Mouse (Mus musculus) stomach, embryonic 14.5 days (tissue): ENCODE results near the gene Pfkfb4. TPM values are rescaled to one million over a fixed set of nuclear protein-coding genes. Genes with fewer than 3 reads are reported as not detected.
A peak's percentile ranks its signal among the peaks of the same experiment; 100 is the strongest.

Experiments used
- ATAC-seq: fragments of 200-750 bp; cut with Nextera tagmentation; 2 replicates; pipeline ENCODE4 v1.8.0; 2017; ENCODE audit warnings: low read depth, moderate TSS enrichment; ENCODE audit not compliant: insufficient number of reproducible peaks, insufficient read depth, low FRiP score
- H3K27ac ChIP-seq: fragments of 300-500 bp; sonication (generic); 2 replicates; pipeline ENCODE4 v1.5.1; 2014; ENCODE audit warnings: mild to moderate bottlenecking, low read length, moderate library complexity, mixed read lengths
- H3K27me3 ChIP-seq: fragments of 300-500 bp; sonication (generic); 2 replicates; pipeline ENCODE4 v1.6.1; 2014; ENCODE audit warnings: low read length, control low read depth, mixed read lengths; ENCODE audit not compliant: control insufficient read depth, insufficient read depth
- H3K36me3 ChIP-seq: fragments of 300-500 bp; sonication (generic); 2 replicates; pipeline ENCODE4 v1.6.1; 2014; ENCODE audit warnings: mild to moderate bottlenecking, control low read depth, low read length, moderate library complexity, mixed read lengths; ENCODE audit not compliant: control insufficient read depth, insufficient read depth
- H3K4me1 ChIP-seq: fragments of 300-500 bp; sonication (generic); 2 replicates; pipeline ENCODE4 v1.6.1; 2014; ENCODE audit warnings: low read length, control low read depth, mixed read lengths; ENCODE audit not compliant: control insufficient read depth, insufficient read depth
- H3K4me2 ChIP-seq: fragments of 300-500 bp; sonication (generic); replicated peaks from 2 replicates; pipeline ENCODE4 v1.6.1; 2014; ENCODE audit warnings: low read depth, low read length, control low read depth
- H3K4me3 ChIP-seq: fragments of 300-500 bp; sonication (generic); 2 replicates; pipeline ENCODE4 v1.5.1; 2014; ENCODE audit warnings: low read depth, low read length, control low read depth
- H3K9ac ChIP-seq: fragments of 300-500 bp; sonication (generic); replicated peaks from 2 replicates; pipeline ENCODE4 v1.6.1; 2014; ENCODE audit warnings: low read depth, mild to moderate bottlenecking, control low read depth, low read length, moderate library complexity, mixed read lengths
- H3K9me3 ChIP-seq: fragments of 300-500 bp; sonication (generic); 2 replicates; pipeline ENCODE4 v1.6.1; 2016; ENCODE audit warnings: low read depth, low read length, control low read depth; ENCODE audit not compliant: control insufficient read depth
- WGBS: fragments of 180-500 bp; shearing (Covaris S2); extraction: QIAGEN DNeasy Blood & Tissue Kit; methylation state at CpG from one replicate; pipeline ENCODE4 v1.1.7; 2014; 5-methylcytosine and 5-hydroxymethylcytosine counted together
- polyA plus RNA-seq: library from polyadenylated mRNA; unstranded; fragments of >200 nt; fragmentation: Nextera tagmentation; extraction: Ambion mirVana; gene quantifications from 2 replicates; pipeline ENCODE4 v1.2.1, GENCODE M21; 2014

Gene Pfkfb4
- polyA plus RNA-seq, 1 experiment from 2014 or later, result 8.5 TPM

DNA sequence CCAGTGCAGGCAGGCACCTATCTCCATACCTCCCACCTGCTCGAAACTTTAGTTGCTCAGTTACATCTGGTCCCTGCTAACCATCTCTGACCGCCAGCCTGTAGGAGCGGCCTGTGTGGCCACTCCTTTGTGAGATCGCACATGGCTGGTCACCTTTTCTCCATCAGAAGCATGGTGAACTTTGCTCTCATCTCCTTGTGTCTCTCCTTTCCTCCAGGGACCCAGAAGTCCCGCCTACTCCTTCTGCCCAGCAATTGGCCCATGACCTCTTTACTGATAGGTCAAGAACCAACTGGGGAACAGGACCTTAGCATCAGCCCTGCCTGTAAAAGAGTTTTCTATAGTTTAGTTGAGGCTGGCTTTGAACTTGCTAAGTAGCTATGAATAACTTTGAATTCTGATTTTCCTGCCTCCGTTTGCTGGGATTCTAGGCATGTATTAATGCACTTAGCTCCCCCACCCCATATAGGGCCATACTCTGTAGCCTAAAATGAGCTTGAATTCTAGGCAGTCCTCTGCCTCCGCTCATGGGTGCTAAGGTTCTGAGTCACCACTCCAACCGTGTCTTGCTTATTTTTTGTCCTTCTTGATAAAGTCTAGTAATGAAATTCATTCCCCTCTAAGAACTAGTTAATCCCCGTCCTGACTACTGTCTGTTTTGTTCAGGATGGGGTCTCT lies 58.6 kb downstream of the Pfkfb4 start:
- peaks cover 2% of the 10 kb centered on the region; the same call in 1 of the 2 replicates for H3K4me1 ChIP-seq
- H3K27me3 ChIP-seq, result no peaks in the 10 kb centered on the region
- WGBS, result 80% methylated on average over 9 of the region's 9 CpGs
- no peak overlapping the region for H3K4me2 ChIP-seq
- no peak overlapping the region for H3K27ac ChIP-seq
- no peaks in the 10 kb centered on the region; the same call in 1 of the 2 replicates for H3K36me3 ChIP-seq
- no peak overlapping the region for H3K9ac ChIP-seq
- H3K9me3 ChIP-seq, result no peaks in the 10 kb centered on the region
- no peak overlapping the region for H3K4me3 ChIP-seq
- no peak for ATAC-seq

GRCm38 (mm10) chr9:109050674-109050997 lies 59.1 kb downstream of the Pfkfb4 start:
- 63% methylated on average over 3 of the region's 3 CpGs for WGBS
- Histone ChIP-seq H3K27me3 (no peaks in the 10 kb centered on the region), H3K36me3 (no peaks in the 10 kb centered on the region; the same call in 1 of the 2 replicates), H3K4me1 (peaks cover 7% of the 10 kb centered on the region; the same call in 1 of the 2 replicates), H3K27ac (no peak overlapping the region), H3K9me3 (no peaks in the 10 kb centered on the region), H3K4me3 (no peak overlapping the region), H3K4me2 (no peak overlapping the region), H3K9ac (no peak overlapping the region)
- no peak for ATAC-seq

- peaks cover 7% of the 10 kb centered on the region; the same call in 1 of the 2 replicates for H3K4me1 ChIP-seq
- WGBS, result 87% methylated on average over 13 of the region's 13 CpGs
Measured at GRCm38 (mm10) chr9:109051011-109051501, 59.5 kb downstream of the Pfkfb4 start.

DNA sequence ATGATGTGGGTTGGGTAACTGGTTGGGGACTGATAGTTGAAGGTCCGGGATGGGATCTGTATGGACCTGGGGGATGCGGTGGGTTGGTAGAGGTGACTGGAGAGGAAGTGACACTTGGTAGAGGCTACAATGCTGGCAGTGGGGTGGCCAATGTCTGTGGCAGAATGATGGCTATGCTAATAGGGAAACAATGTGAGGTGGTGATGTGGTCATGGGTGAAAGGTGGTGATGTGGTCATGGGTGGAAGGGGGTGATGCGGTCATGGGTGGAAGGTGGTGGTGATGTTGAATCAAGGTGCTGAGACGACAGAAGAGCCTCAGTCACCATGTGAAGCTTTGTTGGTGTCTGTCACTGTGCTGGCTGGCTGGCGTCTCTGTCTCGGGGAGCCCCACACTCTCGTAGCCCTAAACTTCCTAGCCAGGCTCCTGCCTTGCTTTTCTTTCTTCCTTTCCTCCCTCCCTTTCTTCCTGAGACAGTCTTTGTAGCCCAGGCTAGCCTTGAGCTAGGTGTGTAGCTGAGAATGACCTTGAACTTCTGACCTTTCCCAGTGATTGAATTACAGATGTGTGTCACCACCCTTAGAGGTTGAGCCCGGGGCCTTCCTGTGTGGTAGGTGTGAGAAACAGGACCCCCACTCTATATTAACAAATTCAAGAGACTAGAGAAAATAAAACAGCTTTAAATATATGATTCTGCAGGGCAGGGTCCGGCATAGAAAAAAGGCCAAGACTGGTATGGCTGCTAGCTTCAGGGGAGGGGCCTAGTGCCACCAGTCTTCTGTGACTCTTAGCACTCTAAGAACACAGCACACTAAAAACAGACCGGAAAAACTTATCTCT lies 60.3 kb downstream of the Pfkfb4 start:
- 90% methylated on average over 10 of the region's 10 CpGs for WGBS
- Histone ChIP-seq H3K9me3 (no peaks in the 10 kb centered on the region), H3K4me1 (peaks cover 7% of the 10 kb centered on the region; the same call in 1 of the 2 replicates), H3K27ac (no peak overlapping the region), H3K27me3 (no peaks in the 10 kb centered on the region), H3K36me3 (peaks cover 2% of the 10 kb centered on the region), H3K4me2 (no peak overlapping the region), H3K9ac (no peak overlapping the region), H3K4me3 (no peak overlapping the region)
- no peak for ATAC-seq

More at GRCm38 (mm10) chr9:109051011-109051501, 59.5 kb downstream of the Pfkfb4 start:
- H3K9ac ChIP-seq, result no peak overlapping the region
- H3K4me3 ChIP-seq, result no peak overlapping the region
- H3K9me3 ChIP-seq, result no peaks in the 10 kb centered on the region
- no peak overlapping the region for H3K4me2 ChIP-seq
- H3K27me3 ChIP-seq, result no peaks in the 10 kb centered on the region
- peaks cover under 1% of the 10 kb centered on the region; the same call in 1 of the 2 replicates for H3K36me3 ChIP-seq
- ATAC-seq, result no peak
- no peak overlapping the region for H3K27ac ChIP-seq

DNA sequence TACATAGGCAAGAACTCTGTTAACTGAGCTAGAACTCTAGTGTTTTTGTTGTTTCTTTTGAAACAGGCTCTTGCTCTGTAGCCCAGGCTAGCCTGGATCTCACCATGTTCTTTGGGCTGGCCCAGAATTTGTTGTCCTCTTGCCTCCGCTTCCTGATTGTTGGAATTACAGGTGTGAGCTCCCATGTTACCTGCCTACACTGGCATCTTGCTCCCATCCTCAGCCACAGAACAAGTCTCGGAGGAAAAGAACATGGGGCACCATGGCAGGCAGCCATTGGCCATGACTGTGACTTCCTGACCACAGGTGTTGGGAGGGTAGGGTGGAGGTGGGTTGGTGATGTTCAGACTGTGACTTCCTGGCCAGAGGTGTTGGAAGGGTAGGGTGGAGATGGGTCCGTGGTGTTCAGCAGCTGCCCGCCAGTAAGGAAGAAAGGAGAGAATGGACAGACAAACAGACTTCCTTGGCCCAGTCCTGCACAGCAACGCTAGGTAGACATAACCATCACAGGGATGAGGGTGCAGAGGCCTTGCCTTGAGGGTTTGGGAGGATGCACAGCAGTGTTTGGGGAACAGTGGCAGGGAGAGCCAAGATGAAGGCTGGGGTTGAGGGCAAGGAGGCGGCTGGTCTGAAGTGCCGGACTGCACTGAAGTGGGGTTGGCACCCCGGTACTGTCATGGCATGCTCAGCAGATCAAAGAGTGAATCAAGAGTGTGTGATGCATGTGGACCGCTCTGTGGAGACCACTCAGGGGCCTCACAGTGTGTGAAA lies 61.1 kb downstream of the Pfkfb4 start:
- peaks cover 7% of the 10 kb centered on the region for H3K36me3 ChIP-seq
- H3K4me2 ChIP-seq, result no peak overlapping the region
- H3K27ac ChIP-seq, result no peak overlapping the region
- H3K27me3 ChIP-seq, result no peaks in the 10 kb centered on the region
- H3K4me3 ChIP-seq, result no peak overlapping the region
- H3K4me1 ChIP-seq, result peaks cover 7% of the 10 kb centered on the region; the same call in 1 of the 2 replicates
- ATAC-seq, result no peak
- H3K9me3 ChIP-seq, result no peaks in the 10 kb centered on the region
- no peak overlapping the region for H3K9ac ChIP-seq
- WGBS, result 91% methylated on average over 9 of the region's 9 CpGs

DNA sequence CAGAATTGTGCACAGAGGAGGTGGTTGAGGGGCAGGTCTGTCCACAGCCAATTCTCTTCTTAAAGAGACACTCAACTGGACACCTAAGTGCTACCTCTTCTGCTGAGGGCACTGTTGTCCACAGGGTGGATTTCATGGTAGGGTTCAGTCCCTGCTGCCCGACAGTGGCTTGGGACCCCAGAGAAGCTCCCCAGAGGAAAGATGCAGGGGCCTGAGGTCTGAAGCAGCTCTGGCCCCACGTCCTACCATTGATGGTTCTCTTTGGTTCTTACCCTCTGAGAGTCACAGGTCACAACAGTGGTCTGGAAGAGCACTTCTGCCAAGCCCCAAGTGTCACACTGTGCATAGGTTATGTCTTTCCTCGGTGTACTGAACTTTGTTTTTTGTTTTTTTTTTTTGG lies 61.8 kb downstream of the Pfkfb4 start:
- Histone ChIP-seq H3K4me3 (no peak overlapping the region), H3K36me3 (peaks cover 14% of the 10 kb centered on the region), H3K4me1 (peaks cover 7% of the 10 kb centered on the region; the same call in 1 of the 2 replicates), H3K9me3 (no peaks in the 10 kb centered on the region), H3K9ac (no peak overlapping the region), H3K27me3 (no peaks in the 10 kb centered on the region), H3K27ac (no peak overlapping the region), H3K4me2 (no peak overlapping the region)
- no peak for ATAC-seq
- 84% methylated on average over 3 of the region's 3 CpGs for WGBS

DNA sequence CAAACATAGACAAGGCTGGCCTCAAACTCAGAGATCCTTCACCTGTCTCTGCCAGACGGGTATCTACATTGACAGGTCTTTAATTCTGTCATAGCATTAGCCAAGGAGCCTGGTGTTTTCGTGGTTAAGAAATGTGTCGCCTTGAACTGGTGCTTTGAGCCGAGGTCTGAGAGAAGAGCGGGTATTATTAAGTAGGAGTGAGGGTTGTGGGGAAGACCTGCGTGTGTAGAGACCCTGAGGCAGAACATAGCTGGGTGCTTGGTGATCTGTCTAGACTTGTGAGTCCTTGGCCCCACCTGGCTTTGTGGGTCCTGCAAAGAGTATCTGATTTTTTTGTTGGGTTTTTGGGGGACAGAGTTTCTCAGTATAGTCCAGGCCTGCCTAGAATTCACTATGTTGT lies 62.3 kb downstream of the Pfkfb4 start:
- H3K4me1 ChIP-seq, result peaks cover 8% of the 10 kb centered on the region; the same call in 1 of the 2 replicates
- H3K4me2 ChIP-seq, result no peak overlapping the region
- no peak overlapping the region for H3K9ac ChIP-seq
- H3K27me3 ChIP-seq, result no peaks in the 10 kb centered on the region
- WGBS, result 66% methylated on average over 6 of the region's 6 CpGs
- H3K36me3 ChIP-seq, result peaks cover 17% of the 10 kb centered on the region
- no peaks in the 10 kb centered on the region for H3K9me3 ChIP-seq
- H3K4me3 ChIP-seq, result no peak overlapping the region
- H3K27ac ChIP-seq, result no peak overlapping the region; the same call in 1 of the 2 replicates
- ATAC-seq, result no peak

DNA sequence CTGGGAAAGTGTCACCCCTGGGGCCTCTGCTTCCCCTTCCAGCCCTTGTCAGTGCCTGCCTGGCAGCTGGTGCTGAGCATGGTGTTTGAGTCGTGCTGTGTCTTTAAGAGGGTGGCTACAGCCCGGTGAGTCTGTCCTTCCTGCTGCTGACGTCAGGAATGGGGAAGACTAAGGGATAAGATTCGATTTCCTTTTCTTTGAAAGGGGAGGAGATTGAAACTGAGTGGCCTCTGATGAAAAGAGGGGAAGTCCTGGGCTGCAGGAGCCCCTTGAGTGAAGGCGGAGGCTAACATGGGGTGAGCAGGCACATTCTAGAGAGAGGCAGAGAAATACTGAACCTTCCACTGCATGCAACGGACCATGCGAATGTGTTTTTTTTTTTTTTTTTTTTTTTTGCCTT lies 63.1 kb downstream of the Pfkfb4 start:
- no peaks in the 10 kb centered on the region for H3K27me3 ChIP-seq
- H3K36me3 ChIP-seq, result peaks cover 17% of the 10 kb centered on the region
- H3K4me2 ChIP-seq, result peak overlapping the region; percentile 40
- H3K9ac ChIP-seq, result no peak overlapping the region; the same call in 1 of the 2 replicates
- peak; percentile 83 for ATAC-seq
- H3K27ac ChIP-seq, result peak overlapping the region; percentile 75; the same call in 1 of the 2 replicates
- H3K4me1 ChIP-seq, result peaks cover 10% of the 10 kb centered on the region; the same call in 1 of the 2 replicates
- peak overlapping the region; percentile 22 for H3K4me3 ChIP-seq
- no peaks in the 10 kb centered on the region for H3K9me3 ChIP-seq
- WGBS, result 6% methylated on average over 7 of the region's 7 CpGs
